Mouse (Mus musculus): ENCODE measurements around the gene Fbxl14.

- TF ChIP-seq CTCF (IDR thresholded peaks at IDR 0.05) (no peak), EP300 (IDR thresholded peaks at IDR 0.05) (no peak)
Observed at GRCm38 (mm10) chr6:119460391-119460790, 19.1 kb upstream of the Fbxl14 start.

Data from lung, postnatal 0 days (tissue).